Mouse (Mus musculus): ENCODE measurements around the gene Stpg3. TPM values are rescaled to one million over a fixed set of nuclear protein-coding genes. Genes with fewer than 3 reads are reported as not detected.

The Stpg3 gene
- polyA plus RNA-seq, 1 experiment from 2014 or later, result not detected

GRCm38 (mm10) chr2:25195211-25196156 lies 19.0 kb downstream of the Stpg3 start:
- peak overlapping the region; percentile 37 for H3K4me3 ChIP-seq (ENCODE audit: low read depth, low read length)
- peak; percentile 34 for ATAC-seq
- WGBS, result 18% methylated on average over 55 of the region's 55 CpGs

GRCm38 (mm10) chr2:25194486-25195171 lies 19.8 kb downstream of the Stpg3 start:
- Histone ChIP-seq H3K27ac (ENCODE audit: low read depth, low read length) (no peak overlapping the region; the same call in 1 of the 2 replicates), H3K27me3 (replicated peaks; ENCODE audit: control insufficient read depth, insufficient read depth, low read length) (no peaks in the 10 kb centered on the region), H3K4me2 (replicated peaks; ENCODE audit: low read depth) (peak overlapping the region; percentile 66), H3K9ac (ENCODE audit: low read depth, low read length) (no peak overlapping the region), H3K4me3 (ENCODE audit: low read depth, low read length) (peak overlapping the region; percentile 37), H3K36me3 (ENCODE audit: control insufficient read depth, insufficient read depth) (peaks cover 24% of the 10 kb centered on the region), H3K4me1 (replicated peaks; ENCODE audit: control insufficient read depth, insufficient read depth, low read length) (peaks cover 19% of the 10 kb centered on the region; the same call in 1 of the 2 replicates), H3K9me3 (ENCODE audit: control insufficient read depth) (no peaks in the 10 kb centered on the region)
- no peak for TF ChIP-seq CTCF (IDR thresholded peaks at IDR 0.05; ENCODE audit: low read depth)
- no peak for ATAC-seq
- WGBS, result 72% methylated on average over 17 of the region's 17 CpGs

More at GRCm38 (mm10) chr2:25195211-25196156, 19.0 kb downstream of the Stpg3 start:
- TF ChIP-seq CTCF (IDR thresholded peaks at IDR 0.05; ENCODE audit: low read depth), result no peak; the same call in 1 of the 2 replicates
- peak overlapping the region; percentile 66 for H3K4me2 ChIP-seq (replicated peaks; ENCODE audit: low read depth)
- H3K36me3 ChIP-seq (ENCODE audit: control insufficient read depth, insufficient read depth), result peaks cover 33% of the 10 kb centered on the region
- H3K9me3 ChIP-seq (ENCODE audit: control insufficient read depth), result no peaks in the 10 kb centered on the region
- H3K4me1 ChIP-seq (replicated peaks; ENCODE audit: control insufficient read depth, insufficient read depth, low read length), result peaks cover 19% of the 10 kb centered on the region; the same call in 1 of the 2 replicates
- H3K27ac ChIP-seq (ENCODE audit: low read depth, low read length), result peak overlapping the region; percentile 91
- H3K9ac ChIP-seq (ENCODE audit: low read depth, low read length), result peak overlapping the region; percentile 54
- no peaks in the 10 kb centered on the region for H3K27me3 ChIP-seq (replicated peaks; ENCODE audit: control insufficient read depth, insufficient read depth, low read length)

- Histone ChIP-seq H3K4me1 (replicated peaks; ENCODE audit: control insufficient read depth, insufficient read depth, low read length) (peaks cover 19% of the 10 kb centered on the region; the same call in 1 of the 2 replicates), H3K27me3 (replicated peaks; ENCODE audit: control insufficient read depth, insufficient read depth, low read length) (no peaks in the 10 kb centered on the region), H3K4me2 (replicated peaks; ENCODE audit: low read depth) (peak overlapping the region; percentile 66), H3K36me3 (ENCODE audit: control insufficient read depth, insufficient read depth) (peaks cover 18% of the 10 kb centered on the region; the same call in 1 of the 2 replicates), H3K27ac (ENCODE audit: low read depth, low read length) (peak overlapping the region; percentile 60), H3K9ac (ENCODE audit: low read depth, low read length) (no peak overlapping the region), H3K4me3 (ENCODE audit: low read depth, low read length) (no peak overlapping the region), H3K9me3 (ENCODE audit: control insufficient read depth) (no peaks in the 10 kb centered on the region)
- ATAC-seq, result no peak
- no peak for TF ChIP-seq CTCF (IDR thresholded peaks at IDR 0.05; ENCODE audit: low read depth)
- 60% methylated on average over 5 of the region's 5 CpGs for WGBS
These were observed 20.4 kb downstream of the Stpg3 start for GRCm38 (mm10) chr2:25194006-25194405.

GRCm38 (mm10) chr2:25193330-25193770 lies 21.1 kb downstream of the Stpg3 start:
- Histone ChIP-seq H3K9me3 (ENCODE audit: control insufficient read depth) (no peaks in the 10 kb centered on the region), H3K36me3 (ENCODE audit: control insufficient read depth, insufficient read depth) (peaks cover 11% of the 10 kb centered on the region; the same call in 1 of the 2 replicates), H3K9ac (ENCODE audit: low read depth, low read length) (no peak overlapping the region), H3K4me1 (replicated peaks; ENCODE audit: control insufficient read depth, insufficient read depth, low read length) (peaks cover 19% of the 10 kb centered on the region; the same call in 1 of the 2 replicates), H3K27me3 (replicated peaks; ENCODE audit: control insufficient read depth, insufficient read depth, low read length) (no peaks in the 10 kb centered on the region), H3K4me2 (replicated peaks; ENCODE audit: low read depth) (peak overlapping the region; percentile 66), H3K4me3 (ENCODE audit: low read depth, low read length) (no peak overlapping the region), H3K27ac (ENCODE audit: low read depth, low read length) (no peak overlapping the region)
- peak; percentile 83 for ATAC-seq
- 0% methylated on average over 6 of the region's 6 CpGs for WGBS
- peak; percentile 99 for TF ChIP-seq CTCF (IDR thresholded peaks at IDR 0.05; ENCODE audit: low read depth)

GRCm38 (mm10) chr2:25187841-25188240 lies 26.6 kb downstream of the Stpg3 start:
- H3K4me1 ChIP-seq (replicated peaks; ENCODE audit: control insufficient read depth, insufficient read depth, low read length), result peaks cover 2% of the 10 kb centered on the region; the same call in 1 of the 2 replicates
- H3K4me2 ChIP-seq (replicated peaks; ENCODE audit: low read depth), result no peak overlapping the region
- ATAC-seq, result no peak
- WGBS, result 87% methylated on average over 6 of the region's 6 CpGs
- no peak overlapping the region for H3K4me3 ChIP-seq (ENCODE audit: low read depth, low read length)
- H3K9me3 ChIP-seq (ENCODE audit: control insufficient read depth), result no peaks in the 10 kb centered on the region
- no peak overlapping the region for H3K27ac ChIP-seq (ENCODE audit: low read depth, low read length)
- no peaks in the 10 kb centered on the region for H3K36me3 ChIP-seq (ENCODE audit: control insufficient read depth, insufficient read depth)
- H3K27me3 ChIP-seq (replicated peaks; ENCODE audit: control insufficient read depth, insufficient read depth, low read length), result no peaks in the 10 kb centered on the region
- TF ChIP-seq CTCF (IDR thresholded peaks at IDR 0.05; ENCODE audit: low read depth), result no peak
- H3K9ac ChIP-seq (ENCODE audit: low read depth, low read length), result no peak overlapping the region

GRCm38 (mm10) chr2:25186575-25186930 lies 27.9 kb downstream of the Stpg3 start:
- Histone ChIP-seq H3K9ac (ENCODE audit: low read depth, low read length) (no peak overlapping the region), H3K36me3 (ENCODE audit: control insufficient read depth, insufficient read depth) (no peaks in the 10 kb centered on the region), H3K4me1 (replicated peaks; ENCODE audit: control insufficient read depth, insufficient read depth, low read length) (peaks cover 2% of the 10 kb centered on the region; the same call in 1 of the 2 replicates), H3K9me3 (ENCODE audit: control insufficient read depth) (no peaks in the 10 kb centered on the region), H3K4me3 (ENCODE audit: low read depth, low read length) (peak overlapping the region; percentile 48; the same call in 1 of the 2 replicates), H3K27ac (ENCODE audit: low read depth, low read length) (no peak overlapping the region), H3K4me2 (replicated peaks; ENCODE audit: low read depth) (peak overlapping the region; percentile 91), H3K27me3 (replicated peaks; ENCODE audit: control insufficient read depth, insufficient read depth, low read length) (no peaks in the 10 kb centered on the region)
- peak; percentile 3; the same call in 1 of the 2 replicates for ATAC-seq
- TF ChIP-seq CTCF (IDR thresholded peaks at IDR 0.05; ENCODE audit: low read depth), result no peak
- 39% methylated on average over 5 of the region's 5 CpGs for WGBS

Measured in intestine, postnatal 0 days (tissue).